Mouse (Mus musculus) megakaryocyte, embryonic 14.5 days (primary cell): ENCODE results near the gene Rere.

ENCODE experiments used
- FLI1 ChIP-seq: IDR thresholded peaks from 2 replicates; pipeline ENCODE4 v1.6.1; 2012; ENCODE audit warnings: low read length, inconsistent platforms, mixed read lengths
- GATA1 ChIP-seq: IDR thresholded peaks from 3 replicates; pipeline ENCODE4 v1.6.1; 2012; ENCODE audit warnings: mixed read lengths, low read length, inconsistent platforms, borderline replicate concordance

- TF ChIP-seq FLI1 (no peak), GATA1 (no peak)
These were observed 306.8 kb downstream of the Rere start for GRCm38 (mm10) chr4:150588300-150588621.
